Mouse (Mus musculus): ENCODE results near the gene Agk.
A peak's percentile ranks its signal among the peaks of the same experiment; 100 is the strongest.

Gene Agk

GRCm38 (mm10) chr6:40413046-40413445, 88.1 kb downstream of the Agk start:
- DNase-seq: no peak

- DNase-seq: no peak
These were observed 88.6 kb downstream of the Agk start for GRCm38 (mm10) chr6:40413565-40413964.

- no peak for DNase-seq
These were observed 90.8 kb downstream of the Agk start for GRCm38 (mm10) chr6:40415799-40416198.

DNA sequence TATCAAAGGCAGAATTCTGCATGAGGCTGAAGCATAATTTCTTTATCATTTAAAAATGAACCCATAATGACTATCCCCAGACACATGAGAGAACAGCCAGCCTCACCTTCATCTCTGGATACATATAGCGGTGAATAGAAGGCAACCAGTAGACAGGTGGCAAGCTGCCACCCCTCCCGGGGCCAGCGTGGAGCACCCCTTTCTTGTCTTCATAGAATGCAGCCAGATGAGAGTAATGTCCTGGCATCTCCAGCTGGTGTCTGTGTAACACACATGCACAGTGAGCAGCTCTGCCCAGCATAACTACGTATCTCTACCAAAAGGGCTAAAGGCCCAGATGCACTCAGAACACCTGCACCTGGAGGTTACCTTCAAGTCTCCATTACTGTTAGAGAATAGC, 93.4 kb downstream of the Agk start:
- no peak for DNase-seq

DNA sequence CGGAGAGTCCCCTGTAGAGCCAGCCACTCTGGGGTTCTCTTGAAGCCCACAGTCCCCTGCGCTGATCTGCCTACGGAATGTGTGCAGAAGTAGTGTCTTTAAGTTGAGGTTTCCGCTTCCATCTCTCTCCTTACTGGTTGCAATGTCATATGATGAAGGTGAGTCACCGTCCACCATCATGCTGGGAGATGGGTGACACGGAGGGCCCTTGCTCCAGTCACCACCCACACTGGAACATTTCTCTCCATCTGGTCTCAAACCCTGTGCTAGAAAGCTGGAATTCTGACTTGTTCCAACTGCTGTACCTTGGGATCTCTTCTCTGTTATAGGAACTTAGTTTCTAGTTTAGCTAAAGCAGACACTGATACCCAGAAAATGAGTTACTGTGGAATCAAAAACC, 96.1 kb downstream of the Agk start:
- DNase-seq: no peak

DNA sequence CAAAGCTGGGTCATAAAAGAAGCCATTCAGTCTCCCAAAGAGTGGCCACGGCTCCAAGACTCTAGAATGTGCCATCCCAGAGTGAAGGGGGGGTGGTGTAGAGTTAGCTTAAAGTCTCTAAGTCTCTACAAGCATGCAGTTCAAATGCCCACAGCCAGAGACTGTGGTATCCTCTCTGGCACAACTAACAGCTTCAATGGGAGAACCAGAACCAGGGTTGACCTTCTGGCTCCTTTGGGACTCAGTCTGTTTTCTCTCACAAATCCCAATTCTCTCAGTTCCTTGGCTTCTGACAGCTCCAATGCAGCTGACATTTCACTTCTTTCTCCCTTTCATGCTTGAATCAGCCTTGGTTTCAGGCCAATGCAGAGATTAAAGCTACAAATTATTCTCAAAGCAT, 98.0 kb downstream of the Agk start:
- DNase-seq: no peak

DNA sequence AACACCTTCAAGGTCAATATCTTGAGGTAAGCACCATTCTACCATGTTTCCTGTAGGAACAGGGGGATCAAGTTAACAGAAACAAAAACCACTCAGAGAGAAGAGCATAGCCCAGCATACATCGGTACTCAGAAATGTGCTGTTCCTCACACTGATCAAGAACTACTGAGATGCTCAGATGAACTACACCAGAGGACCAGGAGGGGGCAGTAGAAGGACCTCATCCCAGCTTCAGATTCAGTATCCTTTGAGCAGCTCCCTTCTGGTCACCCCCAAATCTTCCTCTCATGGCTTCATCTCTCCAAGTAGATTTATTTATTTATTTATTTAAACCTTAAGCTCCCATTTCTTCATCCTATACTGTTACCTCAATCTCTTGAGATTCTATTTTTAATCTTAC, 98.8 kb downstream of the Agk start:
- peak; percentile 18 for DNase-seq

- no peak for DNase-seq
These were observed 102.5 kb downstream of the Agk start for GRCm38 (mm10) chr6:40427441-40427840.

GRCm38 (mm10) chr6:40428696-40429095, 103.7 kb downstream of the Agk start:
- DNase-seq: no peak

DNA sequence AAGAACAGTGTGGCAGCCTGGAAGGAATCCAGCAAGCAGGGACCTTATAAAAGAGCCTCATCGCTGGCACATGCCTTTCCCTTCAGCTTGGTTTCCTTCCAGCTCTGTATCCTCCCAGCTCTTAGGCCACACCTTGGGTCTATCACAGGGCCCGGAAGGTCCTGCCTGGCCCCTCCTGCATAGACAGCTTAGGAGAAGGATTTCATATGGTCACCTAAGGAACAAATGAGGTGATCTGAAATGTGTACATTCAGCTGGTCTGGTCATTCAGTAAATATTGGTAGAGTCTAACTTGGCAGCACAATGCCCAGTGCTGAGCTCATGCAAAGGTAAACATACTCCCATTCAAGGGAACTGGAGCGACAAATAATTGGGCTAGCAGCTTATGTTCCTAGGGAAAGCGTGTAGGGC, 104.6 kb downstream of the Agk start:
- DNase-seq: no peak

- no peak for DNase-seq
These were observed 105.3 kb downstream of the Agk start for GRCm38 (mm10) chr6:40430251-40430650.

GRCm38 (mm10) chr6:40430878-40431277, 105.9 kb downstream of the Agk start:
- no peak for DNase-seq

DNA sequence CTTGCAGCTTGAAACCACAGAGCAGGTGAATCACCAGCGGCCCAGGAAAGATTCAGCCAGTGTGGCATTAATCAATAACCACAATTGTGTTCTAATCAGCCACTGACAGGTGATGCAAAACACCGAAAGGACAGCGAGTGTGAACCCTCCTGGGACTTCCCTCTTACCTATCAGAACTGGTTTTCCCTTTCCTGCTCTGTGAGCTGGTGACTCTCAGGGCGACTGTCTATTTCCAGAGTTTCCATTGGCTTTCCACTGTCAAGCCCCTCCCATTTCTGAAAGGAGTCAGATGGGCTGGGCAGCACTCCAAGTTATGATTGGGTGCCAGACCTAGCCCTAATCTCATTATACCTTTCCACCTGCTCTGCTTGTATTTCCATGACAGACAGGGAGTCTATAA, 106.4 kb downstream of the Agk start:
- DNase-seq: no peak

DNA sequence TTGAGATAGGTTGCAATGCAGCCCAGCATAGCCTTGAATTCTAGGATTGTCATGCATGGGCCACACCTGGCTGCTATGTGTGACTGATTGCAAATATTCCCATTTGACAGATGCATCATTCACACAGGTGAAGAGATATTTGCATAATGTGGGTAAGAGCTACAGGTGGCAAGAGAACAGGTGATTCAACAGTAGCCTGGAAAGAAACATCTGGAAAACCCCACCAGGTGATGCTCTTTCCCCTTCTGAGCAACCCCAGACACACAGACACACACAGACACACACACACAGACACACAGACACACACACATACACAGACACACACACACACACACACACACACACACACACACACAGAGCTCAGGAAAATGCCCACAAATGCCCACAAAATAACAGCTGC, 106.8 kb downstream of the Agk start:
- no peak for DNase-seq

GRCm38 (mm10) chr6:40432346-40433275, 107.6 kb downstream of the Agk start:
- no peak for DNase-seq

DNA sequence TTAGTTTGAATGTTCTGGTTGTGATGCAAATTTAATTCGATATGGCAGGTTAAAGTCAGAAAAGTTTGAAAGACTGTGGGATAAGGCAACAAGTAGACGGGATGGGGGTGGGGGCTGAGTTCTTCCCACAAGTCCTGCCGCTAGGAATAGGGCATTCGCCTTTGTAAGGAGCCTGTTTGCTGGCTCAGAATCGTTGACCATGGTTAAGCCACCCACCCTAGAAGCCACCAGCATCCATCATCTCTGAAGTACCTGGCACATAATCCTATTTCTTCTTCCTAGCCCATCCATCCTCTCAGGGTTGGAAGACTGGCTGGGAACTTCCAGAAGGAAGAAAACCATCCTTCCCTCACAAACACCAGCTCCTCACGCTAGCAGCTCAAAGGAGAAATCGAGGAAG, 109.7 kb downstream of the Agk start:
- DNase-seq: no peak

DNA sequence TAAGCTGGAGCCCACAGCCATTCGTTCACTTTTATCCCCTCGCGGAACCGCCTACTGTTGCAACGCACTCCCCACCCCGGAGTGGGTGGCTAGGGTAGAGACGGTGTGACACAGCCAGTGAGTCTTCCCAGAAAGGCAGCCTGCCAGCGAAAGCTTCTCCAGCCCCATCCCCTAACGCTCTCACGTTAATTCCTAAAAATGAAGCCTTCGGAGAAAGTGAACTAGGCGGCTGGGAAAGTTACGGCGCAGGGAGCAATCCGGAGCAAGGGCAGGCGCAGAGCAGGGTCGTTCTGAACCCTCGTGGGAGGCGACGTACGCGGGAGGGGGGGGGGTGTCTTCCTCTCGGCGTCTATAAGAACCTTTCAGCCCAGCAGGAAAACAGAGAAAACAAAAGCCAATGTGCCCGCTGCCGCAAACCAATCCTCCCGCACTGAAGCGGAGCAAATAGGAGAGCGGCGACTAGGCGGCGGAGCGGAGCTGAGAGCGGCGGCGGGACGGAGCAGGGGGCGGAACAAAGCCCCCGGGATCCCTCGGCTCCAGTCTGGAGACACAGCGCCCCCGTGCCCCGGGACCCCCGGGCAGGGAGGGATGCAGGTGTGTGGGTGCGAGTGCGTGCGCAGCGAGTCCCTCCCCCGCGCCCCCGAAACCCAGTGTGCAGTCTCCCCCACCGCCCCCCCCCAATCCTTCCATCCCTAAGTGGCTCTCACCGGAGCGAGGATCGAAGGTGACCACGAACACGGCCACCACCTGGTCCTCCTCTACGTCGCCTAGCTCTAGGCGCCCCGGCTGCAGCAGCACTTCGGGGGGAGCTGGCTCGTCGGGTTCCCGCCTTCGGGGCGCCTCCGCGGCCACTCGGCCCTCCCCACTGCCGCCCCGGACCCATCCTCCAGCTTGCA, 110.4 kb downstream of the Agk start:
- DNase-seq: peak; percentile 13

- DNase-seq: peak; percentile 78
These were observed 111.1 kb downstream of the Agk start, which contains the start of gene E330009J07Rik for GRCm38 (mm10) chr6:40436047-40436483. E330009J07Rik (minus strand) TSS chr6:40436135.

GRCm38 (mm10) chr6:40438936-40439335, 114.0 kb downstream of the Agk start, which contains the start of gene Wee2:
Wee2 (plus strand) TSS chr6:40439088.
- DNase-seq: no peak

- DNase-seq: peak; percentile 4
These were observed 114.8 kb downstream of the Agk start for GRCm38 (mm10) chr6:40439731-40440130.

DNA sequence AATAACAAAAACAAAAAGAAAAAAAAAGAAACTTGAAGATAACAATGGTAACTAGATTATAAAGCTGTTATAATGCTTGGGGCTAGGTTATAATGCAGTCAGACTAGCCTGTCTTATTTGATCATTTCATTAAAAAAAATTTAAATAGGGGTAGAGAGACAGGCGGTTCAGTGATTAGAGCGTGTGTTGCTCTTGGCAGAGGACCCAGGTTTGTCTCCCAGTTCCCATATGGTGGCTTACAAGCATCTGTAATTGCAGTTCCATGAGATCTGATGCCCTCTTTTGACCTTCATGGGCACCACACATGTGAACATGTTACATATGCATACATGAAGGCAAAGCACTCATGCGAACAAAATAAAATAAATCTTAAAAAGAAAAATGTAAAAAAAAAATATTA, 116.3 kb downstream of the Agk start:
- no peak for DNase-seq

DNA sequence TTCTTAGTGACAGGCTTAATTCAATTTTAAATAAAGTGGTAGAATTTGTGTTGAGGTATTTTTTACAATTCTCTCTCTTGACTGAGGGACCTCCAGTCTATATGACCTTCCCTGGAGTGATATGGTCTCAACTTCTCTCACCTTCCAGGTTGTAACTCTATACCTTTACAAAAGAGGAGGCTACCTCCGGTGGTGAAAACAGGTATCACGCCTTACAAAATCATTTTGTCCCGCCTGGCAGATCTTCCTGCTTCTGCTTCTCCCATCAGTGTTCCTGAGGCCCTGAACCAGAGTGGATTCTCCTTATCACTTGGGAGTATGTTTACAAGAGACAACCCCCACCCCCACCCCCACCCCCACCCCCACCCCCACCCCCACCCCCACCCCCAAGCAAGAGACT, 116.8 kb downstream of the Agk start:
- no peak for DNase-seq

DNA sequence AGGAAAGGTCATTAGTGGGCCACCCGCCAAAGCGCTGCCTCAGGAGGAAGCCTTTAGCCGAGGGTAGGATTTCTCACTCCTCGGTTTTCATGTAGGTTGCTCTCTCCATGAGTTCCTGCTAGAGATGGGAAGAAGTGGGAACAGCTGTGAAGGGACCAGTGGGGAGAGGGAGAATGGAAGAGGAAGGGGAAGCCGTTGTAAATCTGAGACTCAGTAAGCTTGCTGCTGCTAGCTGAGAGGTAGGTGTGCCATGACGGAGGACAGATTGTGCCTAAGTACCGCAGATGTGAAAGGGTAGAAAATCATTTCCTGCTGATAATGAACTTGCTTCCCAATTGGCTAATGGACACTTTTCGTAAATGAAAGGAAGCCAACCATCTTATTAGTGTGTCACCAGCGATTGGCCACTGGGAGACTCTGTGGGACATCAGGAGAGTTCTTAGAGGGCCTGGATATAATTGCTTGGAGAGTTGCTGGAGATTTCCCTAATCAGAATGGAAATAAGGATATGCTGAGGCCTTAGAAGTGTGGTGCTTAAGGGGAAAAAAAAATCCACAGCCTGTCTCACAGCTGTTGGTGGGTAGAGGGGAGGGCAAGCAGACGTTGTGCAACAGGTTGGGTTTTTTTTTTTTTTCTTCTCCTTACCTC, 118.4 kb downstream of the Agk start:
- DNase-seq: no peak

Measured in liver (tissue).